Mouse (Mus musculus) olfactory bulb, adult 2 months (tissue): ENCODE measurements around the gene Cabcoco1.

Experiments used
- CTCF ChIP-seq: fragments of 200-500 bp; IDR thresholded peaks from 2 replicates; pipeline ENCODE4 v1.5.1; 2012; ENCODE audit warnings: low read depth, mild to moderate bottlenecking, low read length, moderate library complexity; ENCODE audit not compliant: insufficient read depth
- POLR2A ChIP-seq: fragments of 200-500 bp; IDR thresholded peaks from 2 replicates; pipeline ENCODE4 v1.6.1; 2012; ENCODE audit warnings: mild to moderate bottlenecking, low read depth, low read length, moderate library complexity; ENCODE audit not compliant: insufficient read depth

GRCm38 (mm10) chr10:68577321-68577720 is 35.6 kb upstream of the Cabcoco1 start:
- TF ChIP-seq POLR2A (no peak), CTCF (no peak)
